In genomic region chr8:109952171-109952570, GRCm38 (mm10) we compare ENCODE assay signal across 28 mouse cellular contexts. TPM values are rescaled to one million over a fixed set of nuclear protein-coding genes. Genes with fewer than 3 reads are reported as not detected.
DNase-seq lines count a peak whose midpoint lies in the region; TF ChIP-seq lines count a peak whose summit lies in the region.
"Had no signal": no experiment of that assay in that cellular context is flagged by ENCODE, and none has a peak within 500 bp of the region (broad histone marks: within the 10 kb centered on the region; RNA-seq: fewer than 3 reads in every experiment).

No protein-coding gene starts in this region.

- intact Hi-C loops in left cerebral cortex, adult 2 months (cut with DNase I) = no loop called here
- intact Hi-C loops in left cerebral cortex, postnatal 10 days (cut with DNase I) = no loop called here

- no peak overlapping the region for H3K4me3 ChIP-seq in left cerebral cortex, adult 2 months
- H3K4me3 ChIP-seq: embryonic facial prominence, embryonic 15.5 days; intestine, embryonic 15.5 days; layer of hippocampus, adult 2 months; neural tube, embryonic 15.5 days had no signal

- H3K27ac ChIP-seq in left cerebral cortex, adult 2 months = no peak overlapping the region
- H3K27ac ChIP-seq: embryonic facial prominence, embryonic 15.5 days; intestine, embryonic 15.5 days; layer of hippocampus, adult 2 months; neural tube, embryonic 15.5 days had no signal

- DNase-seq in frontal cortex, adult 2 months (ENCODE audit: extremely low spot score in 1 of 2, low spot score in 1 of 2) = peak; percentile 70 to 80
- no peak for DNase-seq in frontal cortex, postnatal 10 days (ENCODE audit: low spot score in 2 of 2)
- DNase-seq in left cerebral cortex, adult 2 months (ENCODE audit: extremely low spot score in 1 of 2, low spot score in 2 of 2) = peak; percentile 49 to 52
- DNase-seq in left cerebral cortex, postnatal 10 days (ENCODE audit: extremely low spot score in 1 of 2, low spot score in 2 of 2) = no peak
- DNase-seq in brain, adult 2 months (ENCODE audit: low read depth, low spot score) = peak; percentile 87
- DNase-seq in right cerebral cortex, postnatal 25 days = peak; percentile 63
- DNase-seq in ovary, postnatal 36 days (ENCODE audit: low spot score) = no peak
- DNase-seq: adrenal gland, postnatal 14 days; cerebellum, adult 8-10 months; cerebellum, postnatal 36 days; gastrocnemius, postnatal 36 days; heart, postnatal 36 days; kidney, adult 8-10 months; kidney, postnatal 10 days; lung, postnatal 4 days; thymus, adult 2 months; thymus, postnatal 4 days had no signal

- TF ChIP-seq CTCF in left cerebral cortex, adult 2 months (IDR thresholded peaks at IDR 0.05) = no peak

RNA-seq across cellular contexts. Expression of gene Marveld3, which starts 9.8 kb away (rescaled TPM):
- 0.16 and 0.38 TPM in 2 replicates for polyA plus RNA-seq in frontal cortex, adult 2 months (2012; rRNA removed)
- under 1 TPM; 0.23 to 0.81 TPM for total RNA-seq in left cerebral cortex, adult 2 months (2021)
- under 1 TPM in 1 of 2 experiments, not detected in 1; 0.30 TPM for total RNA-seq in left cerebral cortex, postnatal 10 days (2021)
- total RNA-seq: gastrocnemius, adult 18-20 months; gastrocnemius, postnatal 36 days; megakaryocyte-erythroid progenitor cell, adult 5-6 weeks had no signal

RNA-seq across cellular contexts. Expression of gene Tat, which starts 38.1 kb away (rescaled TPM):
- polyA plus RNA-seq in frontal cortex, adult 2 months (2012; rRNA removed) = 0.06 and 0.11 TPM in 2 replicates
- not detected for total RNA-seq in left cerebral cortex, adult 2 months (2021)
- total RNA-seq in left cerebral cortex, postnatal 10 days (2021) = not detected
- total RNA-seq: gastrocnemius, postnatal 36 days; layer of hippocampus, adult 2 months; megakaryocyte-erythroid progenitor cell, adult 5-6 weeks had no signal
- polyA plus RNA-seq: forebrain, embryonic 14.5 days; heart, embryonic 14.5 days; hindbrain, embryonic 16.5 days; intestine, embryonic 15.5 days; limb, embryonic 11.5 days; neural tube, embryonic 15.5 days; stomach, embryonic 16.5 days had no signal

Comparison
In these comparisons a context has a peak if more than half of its experiments do, and no peak if none do; other contexts are left out.
1. DNase-seq: peak in frontal cortex, adult 2 months (2 of 2), left cerebral cortex, adult 2 months (2 of 2), brain, adult 2 months (single experiment) and right cerebral cortex, postnatal 25 days (single experiment); none in frontal cortex, postnatal 10 days (0 of 2), left cerebral cortex, postnatal 10 days (0 of 2) and ovary, postnatal 36 days (single experiment).